Mouse (Mus musculus): ENCODE measurements around the gene Swap70.

- TF ChIP-seq CTCF (IDR thresholded peaks at IDR 0.05; ENCODE audit: low read depth), result no peak
- no peak for TF ChIP-seq EP300 (optimal IDR thresholded peaks at IDR 0.05)
Observed at GRCm38 (mm10) chr7:110267014-110267413, 45.5 kb downstream of the Swap70 start.

All from stomach, postnatal 0 days (tissue).